Mouse (Mus musculus) Patski (cell line): Measurements from ENCODE around the gene Barhl1. TPM values are rescaled to one million over a fixed set of nuclear protein-coding genes. Genes with fewer than 3 reads are reported as not detected.

Source experiments
- ATAC-seq: fragments of 100-300 bp; one replicate; pipeline ENCODE4 v1.8.0; 2021
- CTCF ChIA-PET: fragments of 350-600 bp; sonication (Branson Sonifier 250); formaldehyde crosslinking; loops from one replicate; lab custom pipeline; 2022; ENCODE audit warnings: inconsistent platforms; lab: Charles Lee
- POLR2A ChIA-PET: fragments of 350-600 bp; sonication (Branson Sonifier 250); formaldehyde crosslinking; loops from one replicate; lab custom pipeline; 2022; ENCODE audit warnings: antibody characterized with exemption, inconsistent platforms; lab: Charles Lee
- DNase-seq: peaks from one replicate; pipeline ENCODE4 v3.0.0-alpha.2; 2011; ENCODE audit warnings: low read depth, low spot score
- H3K27me3 ChIP-seq: fragments of 371-371 bp; one replicate; pipeline ENCODE4 v1.5.1; 2021
- CTCF ChIP-seq: fragments of 100-300 bp; IDR thresholded peaks from one replicate; pipeline ENCODE4 v1.5.1; 2021
- in situ Hi-C: fragments of 300-500 bp; cut with MboI; formaldehyde crosslinking; loops from 3 replicates; pipeline ENCODE4 v1.11.1; 2018; ENCODE audit warnings: low pct_unique_long_range_greater_than_20kb, mixed read lengths
- polyA plus RNA-seq: library from polyadenylated mRNA; unstranded; gene quantifications from one replicate; pipeline ENCODE4 v1.2.3, GENCODE M21; 2021

Gene Barhl1
- polyA plus RNA-seq = 0.04 TPM

DNA sequence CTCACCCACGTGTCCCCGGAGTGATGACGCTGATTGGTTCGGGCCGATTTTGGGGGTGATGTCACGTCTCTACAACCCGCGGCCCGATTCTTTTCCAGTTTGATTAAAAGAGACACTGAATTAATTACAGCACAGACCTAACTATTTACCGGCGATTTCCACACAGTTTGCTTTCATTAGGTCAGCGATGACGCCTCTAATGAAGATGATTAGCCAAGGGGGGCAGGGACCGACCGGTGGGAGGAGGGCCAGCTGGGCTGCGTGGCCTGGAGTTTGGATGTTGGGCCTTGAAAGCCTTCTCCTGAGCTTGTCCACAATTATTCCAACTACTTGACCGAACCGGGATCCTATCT, at the start of gene Barhl1:
TSS of gene Barhl1 (minus strand) at position 156 of the 353 bp plus-strand sequence.
- H3K27me3 ChIP-seq = peaks cover 48% of the 10 kb centered on the region
- in situ Hi-C loops = no loop called here
- POLR2A ChIA-PET = no interaction called here
- TF ChIP-seq CTCF = no peak
- CTCF ChIA-PET = no interaction called here
- DNase-seq (no peak), ATAC-seq (no peak)

DNA sequence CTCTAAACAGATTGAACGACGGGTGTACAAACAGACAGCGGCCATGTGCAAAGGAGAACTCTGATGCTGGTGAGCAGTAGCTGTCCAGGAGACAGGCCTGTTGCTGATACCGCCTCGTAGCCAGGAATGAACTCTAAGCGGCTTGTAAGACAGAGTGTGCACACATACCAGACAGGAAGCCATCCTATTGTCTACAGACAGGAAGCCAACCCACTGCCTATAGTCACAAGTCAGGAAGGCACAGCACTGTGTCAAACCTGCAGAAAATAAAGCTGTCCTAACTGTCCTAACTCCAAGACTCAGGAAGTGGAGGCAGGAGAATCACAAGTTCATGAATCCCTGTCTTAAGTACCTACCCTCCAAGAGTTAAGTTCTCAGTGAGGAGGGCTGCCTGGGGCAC, 47.1 kb upstream of the Barhl1 start:
- H3K27me3 ChIP-seq = peaks cover 43% of the 10 kb centered on the region
- no peak for TF ChIP-seq CTCF
- ATAC-seq (no peak), DNase-seq (no peak)
- POLR2A ChIA-PET = no interaction called here
- CTCF ChIA-PET = no interaction called here
- in situ Hi-C loops = no loop called here

- ChIA-PET POLR2A (no interaction called here), CTCF (interaction anchor here (1.4 to 1.8 kb wide), 2 partner anchors 12 to 13 kb away, joined by 3 read pairs; no protein-coding TSS in a partner anchor)
- ATAC-seq = no peak
- H3K27me3 ChIP-seq = peaks cover 32% of the 10 kb centered on the region
- TF ChIP-seq CTCF = no peak
- DNase-seq = no peak
- in situ Hi-C loops = no loop called here
Observed at GRCm38 (mm10) chr2:28961636-28962035, 45.2 kb upstream of the Barhl1 start.

DNA sequence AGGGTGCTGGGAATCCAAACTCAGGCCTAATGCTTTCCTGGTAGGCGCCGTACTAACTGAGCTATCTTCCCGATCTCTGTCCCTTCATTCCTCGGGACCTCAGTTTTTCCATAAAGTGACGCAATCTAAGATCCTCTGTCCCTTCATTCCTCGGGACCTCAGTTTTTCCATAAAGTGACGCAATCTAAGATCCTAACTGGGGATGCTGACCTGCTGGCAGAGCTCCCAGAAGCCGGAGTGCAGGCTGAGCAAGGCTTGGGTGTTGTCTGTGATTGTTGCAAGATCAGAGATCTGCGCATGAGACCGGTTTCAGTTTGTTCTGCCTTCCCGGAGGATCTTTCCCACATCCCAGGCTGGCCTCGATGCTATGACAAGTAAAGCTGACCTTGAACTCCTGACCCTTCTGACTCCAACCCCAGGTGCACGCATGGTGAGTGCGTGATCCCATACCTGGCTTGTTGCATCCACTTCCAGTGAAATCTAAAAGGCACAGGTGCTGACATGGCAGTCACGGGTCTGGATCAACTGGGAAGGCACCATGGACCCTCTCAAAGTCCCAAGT, 44.6 kb upstream of the Barhl1 start:
- H3K27me3 ChIP-seq = peaks cover 36% of the 10 kb centered on the region
- DNase-seq (no peak), ATAC-seq (no peak)
- in situ Hi-C loops = no loop called here
- ChIA-PET CTCF (interaction anchor here (1.8 kb wide), 1 partner anchor 14 kb away, joined by 3 read pairs; no protein-coding TSS in a partner anchor), POLR2A (no interaction called here)
- no peak for TF ChIP-seq CTCF

GRCm38 (mm10) chr2:28956874-28957273, 40.4 kb upstream of the Barhl1 start:
- no peak for DNase-seq
- no peak for ATAC-seq
- in situ Hi-C loops = no loop called here
- ChIA-PET POLR2A (interaction anchor here (0.5 kb wide), 1 partner anchor 107 kb away, joined by 4 read pairs; no protein-coding TSS in a partner anchor), CTCF (no interaction called here)
- H3K27me3 ChIP-seq = peaks cover 50% of the 10 kb centered on the region
- no peak for TF ChIP-seq CTCF

DNA sequence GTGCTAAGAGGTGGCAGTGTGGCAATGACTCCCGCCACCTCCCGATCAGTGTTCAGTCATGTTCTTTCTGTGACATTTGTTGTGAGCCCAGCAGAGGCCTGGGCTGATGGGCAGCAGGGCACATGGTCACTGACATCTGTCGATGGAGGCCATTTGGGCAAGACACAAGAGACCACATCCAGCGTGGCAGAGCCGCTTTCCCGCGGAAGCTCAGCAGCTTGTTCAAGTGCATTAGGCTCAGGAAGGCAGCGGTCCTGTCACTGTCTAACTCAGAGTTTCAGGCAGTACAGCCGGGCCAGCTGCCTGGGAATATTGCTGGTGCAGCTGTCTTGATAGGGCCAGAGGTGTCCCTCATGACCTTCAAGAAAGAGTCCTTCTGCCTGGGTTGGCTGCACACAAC, 38.1 kb upstream of the Barhl1 start:
- POLR2A ChIA-PET = no interaction called here
- H3K27me3 ChIP-seq = peaks cover 64% of the 10 kb centered on the region
- DNase-seq (no peak), ATAC-seq (no peak)
- in situ Hi-C loops = no loop called here
- no peak for TF ChIP-seq CTCF
- CTCF ChIA-PET = no interaction called here

GRCm38 (mm10) chr2:28952981-28953380, 36.5 kb upstream of the Barhl1 start:
- ChIA-PET CTCF (interaction anchor here (1.7 kb wide), 1 partner anchor 24 kb away, joined by 4 read pairs; no protein-coding TSS in a partner anchor), POLR2A (interaction anchor here (1.2 kb wide), 1 partner anchor 15 kb away, joined by 3 read pairs; no protein-coding TSS in a partner anchor)
- no peak for TF ChIP-seq CTCF
- in situ Hi-C loops = no loop called here
- no peak for DNase-seq
- no peak for ATAC-seq
- H3K27me3 ChIP-seq = peaks cover 66% of the 10 kb centered on the region

DNA sequence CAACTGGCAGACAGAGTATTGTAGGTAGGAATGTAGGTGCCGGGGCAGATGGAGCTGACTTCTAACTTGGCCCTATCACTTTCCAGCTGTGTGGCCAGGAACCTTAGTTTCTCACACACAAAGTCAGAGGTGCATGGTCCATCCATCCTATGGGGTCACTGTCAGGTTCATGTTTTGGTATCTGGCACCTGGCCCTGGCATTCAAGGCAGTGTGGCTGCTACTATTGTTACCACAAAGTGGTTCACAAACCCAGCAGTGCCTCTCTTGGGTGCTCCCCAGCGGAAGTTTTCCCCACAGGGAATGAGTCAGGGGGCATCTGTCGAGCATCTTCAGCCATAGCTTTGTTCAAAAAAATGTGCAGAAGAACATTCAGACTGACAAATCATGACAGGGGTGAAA, 29.8 kb upstream of the Barhl1 start:
- ChIA-PET POLR2A (no interaction called here), CTCF (no interaction called here)
- in situ Hi-C loops = no loop called here
- ATAC-seq = no peak
- peaks cover 75% of the 10 kb centered on the region for H3K27me3 ChIP-seq
- no peak for TF ChIP-seq CTCF
- DNase-seq = no peak

- H3K27me3 ChIP-seq = peaks cover 72% of the 10 kb centered on the region
- ATAC-seq (no peak), DNase-seq (no peak)
- CTCF ChIA-PET = no interaction called here
- in situ Hi-C loops = no loop called here
- POLR2A ChIA-PET = no interaction called here
- TF ChIP-seq CTCF = no peak
Observed at GRCm38 (mm10) chr2:28945388-28945787, 28.9 kb upstream of the Barhl1 start.

- TF ChIP-seq CTCF = no peak
- no peak for DNase-seq
- ATAC-seq = no peak
- CTCF ChIA-PET = no interaction called here
- POLR2A ChIA-PET = no interaction called here
- H3K27me3 ChIP-seq = peaks cover 78% of the 10 kb centered on the region
- in situ Hi-C loops = no loop called here
Observed at GRCm38 (mm10) chr2:28943666-28944516, 27.4 kb upstream of the Barhl1 start.

DNA sequence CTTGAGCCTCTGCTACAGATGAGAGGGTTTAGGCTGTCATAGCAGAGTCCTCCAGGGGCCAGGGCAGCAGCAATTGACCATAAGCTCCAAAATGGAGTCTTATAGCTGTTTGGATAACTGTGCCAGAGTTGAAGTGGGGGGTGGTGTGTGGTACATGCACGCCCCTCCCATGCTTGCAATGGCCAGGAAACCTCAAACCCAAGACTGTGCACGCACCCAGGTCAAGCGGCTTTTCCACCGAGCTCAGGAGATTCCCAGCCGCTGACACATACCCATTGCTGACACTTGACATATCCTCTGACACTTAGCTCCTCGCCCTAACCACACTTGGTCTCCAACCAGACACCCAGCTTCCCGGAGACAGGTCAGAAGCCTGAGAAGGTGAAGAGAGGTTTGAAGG, 22.5 kb upstream of the Barhl1 start:
- ChIA-PET POLR2A (no interaction called here), CTCF (no interaction called here)
- peaks cover 41% of the 10 kb centered on the region for H3K27me3 ChIP-seq
- TF ChIP-seq CTCF = no peak
- no peak for ATAC-seq
- no peak for DNase-seq
- in situ Hi-C loops = no loop called here
